Mouse (Mus musculus) heart, adult 2 months (tissue): ENCODE measurements around the gene Rbbp5. TPM values are rescaled to one million over a fixed set of nuclear protein-coding genes. Genes with fewer than 3 reads are reported as not detected.

Source experiments
- DNase-seq, 2 experiments: peaks; one replicate each; pipeline ENCODE4 v3.0.0; 2021
- H3K27ac ChIP-seq: fragments of 200-600 bp; 2 replicates; pipeline ENCODE4 v1.8.1; 2022
- H3K27me3 ChIP-seq: fragments of 200-500 bp; 2 replicates; pipeline ENCODE4 v1.6.1; 2012; ENCODE audit warnings: mild to moderate bottlenecking, low read length, inconsistent platforms, mixed read lengths; ENCODE audit not compliant: control insufficient read depth, insufficient read depth
- H3K36me3 ChIP-seq: fragments of 200-500 bp; 2 replicates; pipeline ENCODE4 v1.6.1; 2012; ENCODE audit warnings: low read length, inconsistent platforms; ENCODE audit not compliant: control insufficient read depth, insufficient read depth
- H3K4me1 ChIP-seq: fragments of 200-500 bp; 2 replicates; pipeline ENCODE4 v1.6.1; 2011; ENCODE audit warnings: low read length; ENCODE audit not compliant: control insufficient read depth, insufficient read depth
- H3K4me3 ChIP-seq: fragments of 200-600 bp; 2 replicates; pipeline ENCODE4 v1.8.1; 2022
- H3K79me2 ChIP-seq: fragments of 200-500 bp; replicated peaks from 2 replicates; pipeline ENCODE4 v1.6.1; 2012; ENCODE audit warnings: mild to moderate bottlenecking, inconsistent platforms, low read length, moderate library complexity, mixed read lengths; ENCODE audit not compliant: control insufficient read depth, insufficient read depth
- H3K9ac ChIP-seq: fragments of 200-500 bp; 2 replicates; pipeline ENCODE4 v1.6.1; 2012; ENCODE audit warnings: low read depth, mild to moderate bottlenecking, control low read depth, inconsistent platforms, low read length, mixed read lengths
- CTCF ChIP-seq: fragments of 200-600 bp; IDR thresholded peaks from 2 replicates; pipeline ENCODE4 v1.8.1; 2022; ENCODE audit warnings: antibody characterized with exemption, mild to moderate bottlenecking, moderate library complexity
- EP300 ChIP-seq: fragments of 200-500 bp; IDR thresholded peaks from 2 replicates; pipeline ENCODE4 v1.6.1; 2011; ENCODE audit warnings: low read depth, low read length, control low read depth; ENCODE audit not compliant: insufficient read depth
- POLR2A ChIP-seq: fragments of 200-500 bp; IDR thresholded peaks from 2 replicates; pipeline ENCODE4 v1.6.1; 2011; ENCODE audit warnings: mild to moderate bottlenecking, low read depth, low read length, control low read depth; ENCODE audit not compliant: insufficient read depth
- WGBS: fragments of 180-500 bp; shearing (Covaris S2); methylation state at CpG from one replicate; pipeline ENCODE4 v1.1.7; 2018; 5-methylcytosine and 5-hydroxymethylcytosine counted together
- intact Hi-C: fragments of 180-260 bp; cut with DNase I; formaldehyde crosslinking; loops from one replicate; pipeline ENCODE4 v1.15.1; 2025
- polyA plus RNA-seq: library from polyadenylated mRNA; depleted of rRNA; stranded (reverse); fragments of >200 nt; gene quantifications from 2 replicates; pipeline ENCODE4 v1.2.3, GENCODE M21; 2012; rRNA removed
- total RNA-seq, 2 experiments: library from RNA; stranded (reverse); gene quantifications; 2 replicates each; pipeline ENCODE4 v1.2.3; 2021

The Rbbp5 gene
- total and polyA plus RNA-seq, 3 experiments, result 16.7 to 24.5 (median 21.6) TPM

DNA sequence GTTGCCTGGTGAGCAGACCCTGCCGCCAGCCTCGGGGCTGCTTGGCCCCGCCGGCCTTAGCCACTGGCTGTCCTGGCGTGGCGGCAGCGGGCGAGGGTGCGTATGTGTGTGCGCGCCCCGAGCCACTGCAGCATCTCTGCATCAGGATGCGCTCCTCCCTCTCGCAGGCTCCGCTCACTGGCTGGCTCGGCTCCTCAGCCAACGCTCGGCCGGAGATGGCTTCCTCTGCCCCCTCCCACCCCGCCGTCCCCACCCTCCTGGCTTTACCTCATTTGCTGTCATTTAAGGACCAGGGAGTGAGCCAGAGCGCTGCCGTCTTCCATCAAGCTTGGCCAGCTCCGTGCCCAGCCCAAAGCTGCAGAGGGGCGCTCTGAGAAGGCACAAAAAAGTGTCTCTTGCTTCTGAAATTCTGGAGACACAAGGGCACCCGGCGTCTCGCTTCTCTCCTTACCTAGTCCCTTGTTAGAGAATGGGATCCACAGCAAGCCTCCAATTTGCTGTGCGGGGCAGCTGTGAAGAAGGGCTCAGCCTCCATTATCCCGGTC is 65.7 kb downstream of the Rbbp5 start, which contains the start of gene Cntn2:
TSS of gene Cntn2 (minus strand) at position 495 of the 545 bp plus-strand sequence.
- Histone ChIP-seq H3K4me1 (no peaks in the 10 kb centered on the region), H3K9ac (no peak within 1 kb of the TSS), H3K79me2 (no peaks in the 10 kb centered on the region), H3K27me3 (peaks cover 11% of the 10 kb centered on the region; the same call in 1 of the 2 replicates), H3K36me3 (no peaks in the 10 kb centered on the region), H3K27ac (no peak within 1 kb of the TSS), H3K4me3 (no peak within 1 kb of the TSS)
- intact Hi-C loops, result no loop called here
- 2% methylated on average over 30 of the region's 30 CpGs for WGBS
- no peak for DNase-seq
- TF ChIP-seq POLR2A (no peak), CTCF (no peak), EP300 (no peak)

DNA sequence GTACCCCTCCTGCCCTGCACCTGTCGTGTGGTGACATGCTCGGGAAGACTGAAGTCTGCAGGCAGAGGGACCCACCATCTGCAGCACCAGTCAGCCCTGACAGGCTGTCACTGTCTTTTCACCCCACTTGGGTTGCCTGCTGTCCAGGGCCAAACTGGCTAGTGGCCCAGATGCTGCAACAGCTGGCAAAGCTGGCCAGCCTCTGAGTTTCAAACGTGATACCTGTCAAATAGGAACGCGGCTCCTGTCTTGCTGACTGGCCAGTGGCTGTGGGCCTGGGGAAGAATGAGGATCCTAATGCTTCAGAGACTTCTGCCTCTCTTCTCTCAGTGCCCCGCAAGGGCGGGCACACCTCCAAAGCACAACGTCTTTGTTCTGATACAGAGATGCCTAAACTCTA is 66.6 kb downstream of the Rbbp5 start:
- Histone ChIP-seq H3K4me1 (no peaks in the 10 kb centered on the region), H3K79me2 (no peaks in the 10 kb centered on the region), H3K27ac (no peak overlapping the region), H3K27me3 (peaks cover 11% of the 10 kb centered on the region; the same call in 1 of the 2 replicates), H3K9ac (no peak overlapping the region), H3K4me3 (no peak overlapping the region), H3K36me3 (no peaks in the 10 kb centered on the region)
- peak; percentile 35 to 59 for DNase-seq
- 53% methylated on average over 8 of the region's 8 CpGs for WGBS
- intact Hi-C loops, result no loop called here
- TF ChIP-seq POLR2A, result no peak
- TF ChIP-seq EP300, result no peak
- TF ChIP-seq CTCF, result no peak

Other genes starting within 250 kb of the Rbbp5 start
- gene Gm10188, start 247.6 kb upstream of the Rbbp5 start, total RNA-seq, result not detected
- gene Gm10188, start 247.6 kb upstream of the Rbbp5 start, polyA plus RNA-seq, result not detected in 2 replicates
- 10 to 100 TPM; 15.4 to 21.0 TPM for gene Klhdc8a, start 178.7 kb upstream of the Rbbp5 start, total RNA-seq
- 15.9 and 18.7 TPM in 2 replicates for gene Klhdc8a, start 178.7 kb upstream of the Rbbp5 start, polyA plus RNA-seq
- gene Nuak2, start 161.2 kb upstream of the Rbbp5 start, total RNA-seq, result 1 to 10 TPM; 4.1 to 4.3 TPM
- 2.8 and 4.0 TPM in 2 replicates for gene Nuak2, start 161.2 kb upstream of the Rbbp5 start, polyA plus RNA-seq
- 10 to 100 TPM; 21.9 to 25.4 TPM for gene Tmcc2, start 86.1 kb upstream of the Rbbp5 start, total RNA-seq
- 17.5 and 19.4 TPM in 2 replicates for gene Tmcc2, start 86.1 kb upstream of the Rbbp5 start, polyA plus RNA-seq
- 10 to 100 TPM; 14.6 to 16.0 TPM for gene Dstyk, start 59.8 kb upstream of the Rbbp5 start, total RNA-seq
- 8.9 and 24.1 TPM in 2 replicates for gene Dstyk, start 59.8 kb upstream of the Rbbp5 start, polyA plus RNA-seq
- 1 to 10 TPM; 1.2 to 1.7 TPM for gene Tmem81, start 28.9 kb downstream of the Rbbp5 start, total RNA-seq
- gene Tmem81, start 28.9 kb downstream of the Rbbp5 start, polyA plus RNA-seq, result 1.1 and 2.0 TPM in 2 replicates
- gene Cntn2, start 65.9 kb downstream of the Rbbp5 start, total RNA-seq, result 1 to 10 TPM; 3.5 to 3.8 TPM
- gene Cntn2, start 65.9 kb downstream of the Rbbp5 start, polyA plus RNA-seq, result 4.4 and 7.6 TPM in 2 replicates